Mouse (Mus musculus) left cerebral cortex, postnatal 4 days (tissue): Measurements from ENCODE around the gene Golgb1. TPM values are rescaled to one million over a fixed set of nuclear protein-coding genes. Genes with fewer than 3 reads are reported as not detected.

Experiments used
- DNase-seq: peaks from one replicate; pipeline ENCODE4 v3.0.0-alpha.2; 2022
- intact Hi-C: fragments of 180-260 bp; cut with DNase I; formaldehyde crosslinking; loops from one replicate; pipeline ENCODE4 v1.15.1; 2025
- total RNA-seq, 2 experiments: library from RNA; stranded (reverse); gene quantifications; 2 replicates each; pipeline ENCODE4 v1.2.3; 2021

Gene Golgb1
- total RNA-seq, 2 experiments from 2014 or later = 59.0 to 61.5 TPM

GRCm38 (mm10) chr16:36912311-36912710 is 37.4 kb downstream of the Golgb1 start:
- intact Hi-C loops = no loop called here
- DNase-seq = no peak

- intact Hi-C loops = no loop called here
- no peak for DNase-seq
Observed at GRCm38 (mm10) chr16:36914195-36914594, 39.3 kb downstream of the Golgb1 start.

GRCm38 (mm10) chr16:36918505-36918904 is 43.6 kb downstream of the Golgb1 start:
- DNase-seq = no peak
- intact Hi-C loops = no loop called here

GRCm38 (mm10) chr16:36920410-36920809 is 45.5 kb downstream of the Golgb1 start:
- intact Hi-C loops = no loop called here
- DNase-seq = no peak

- intact Hi-C loops = no loop called here
- DNase-seq = no peak
Observed at GRCm38 (mm10) chr16:36921067-36921613, 46.2 kb downstream of the Golgb1 start.

- intact Hi-C loops = no loop called here
Observed at GRCm38 (mm10) chr16:36921980-36922379, 47.0 kb downstream of the Golgb1 start.

GRCm38 (mm10) chr16:36924312-36924711 is 49.4 kb downstream of the Golgb1 start:
- intact Hi-C loops = no loop called here
- no peak for DNase-seq

More at GRCm38 (mm10) chr16:36921980-36922379, 47.0 kb downstream of the Golgb1 start:
- DNase-seq = no peak

- intact Hi-C loops = no loop called here
- no peak for DNase-seq
Observed at GRCm38 (mm10) chr16:36925351-36925750, 50.4 kb downstream of the Golgb1 start.

GRCm38 (mm10) chr16:36925797-36926196 is 50.9 kb downstream of the Golgb1 start:
- DNase-seq = no peak

GRCm38 (mm10) chr16:36926514-36927447 is 51.8 kb downstream of the Golgb1 start:
- no peak for DNase-seq
- intact Hi-C loops = no loop called here

More at GRCm38 (mm10) chr16:36925797-36926196, 50.9 kb downstream of the Golgb1 start:
- intact Hi-C loops = no loop called here

- intact Hi-C loops = no loop called here
- no peak for DNase-seq
Observed at GRCm38 (mm10) chr16:36927495-36928105, 52.7 kb downstream of the Golgb1 start.

GRCm38 (mm10) chr16:36928106-36928500 is 53.2 kb downstream of the Golgb1 start:
- DNase-seq = no peak
- intact Hi-C loops = no loop called here

- DNase-seq = no peak
- intact Hi-C loops = no loop called here
Observed at GRCm38 (mm10) chr16:36929216-36929615, 54.3 kb downstream of the Golgb1 start.

- DNase-seq = no peak
- intact Hi-C loops = no loop called here
Observed at GRCm38 (mm10) chr16:36930231-36931136, 55.5 kb downstream of the Golgb1 start.

- intact Hi-C loops = no loop called here
- no peak for DNase-seq
Observed at GRCm38 (mm10) chr16:36931381-36931780, 56.4 kb downstream of the Golgb1 start.

- intact Hi-C loops = no loop called here
- no peak for DNase-seq
Observed at GRCm38 (mm10) chr16:36931976-36932375, 57.0 kb downstream of the Golgb1 start.

- DNase-seq = no peak
- intact Hi-C loops = no loop called here
Observed at GRCm38 (mm10) chr16:36932546-36932945, 57.6 kb downstream of the Golgb1 start.

- DNase-seq = no peak
Observed at GRCm38 (mm10) chr16:36934131-36934840, 59.3 kb downstream of the Golgb1 start.

GRCm38 (mm10) chr16:36934841-36935620 is 60.1 kb downstream of the Golgb1 start, which contains the start of gene Hcls1:
Gene Hcls1 (plus strand): TSS chr16:36934983.
- intact Hi-C loops = no loop called here
- DNase-seq = no peak

More at GRCm38 (mm10) chr16:36934131-36934840, 59.3 kb downstream of the Golgb1 start:
- intact Hi-C loops = no loop called here
